Comparison of ENCODE assay signal across 8 mouse cellular contexts in genomic region chr14:76764390-76764796, GRCm38 (mm10).
DNase-seq lines count a peak whose midpoint lies in the region; ATAC-seq and TF ChIP-seq lines count a peak whose summit lies in the region.

No protein-coding gene starts in this region.

- peak overlapping the region; percentile 80 for H3K27ac ChIP-seq in forebrain, embryonic 10.5 days
- H3K27ac ChIP-seq in intestine, embryonic 14.5 days (ENCODE audit: low read depth) = peak overlapping the region; percentile 33; the same call in 1 of the 2 replicates
- no peak overlapping the region for H3K27ac ChIP-seq in liver, embryonic 14.5 days

- no peaks in the 10 kb centered on the region for H3K9me3 ChIP-seq in forebrain, embryonic 10.5 days
- no peaks in the 10 kb centered on the region for H3K9me3 ChIP-seq in intestine, embryonic 14.5 days (ENCODE audit: control insufficient read depth, low read length)
- H3K9me3 ChIP-seq in liver, embryonic 14.5 days (ENCODE audit: control insufficient read depth, low read length) = no peaks in the 10 kb centered on the region

- WGBS in forebrain, embryonic 10.5 days = 38% methylated on average over 7 of the region's 7 CpGs
- 28% methylated on average over 7 of the region's 7 CpGs for WGBS in intestine, embryonic 14.5 days
- WGBS in liver, embryonic 14.5 days (ENCODE audit: insufficient replicate concordance) = 15% methylated on average over 7 of the region's 7 CpGs

- DNase-seq in adrenal gland, adult 2 months = peak; percentile 21
- DNase-seq in adrenal gland, adult 8-10 months = no peak
- peak; percentile 74 for DNase-seq in CD4-positive helper T cell, adult 2 months (ENCODE audit: low read depth, low spot score)
- no peak for DNase-seq in forebrain, embryonic 10.5 days (ENCODE audit: extremely low spot score, low spot score)
- DNase-seq in intestine, embryonic 14.5 days (ENCODE audit: low spot score) = peak; percentile 71
- no peak for DNase-seq in liver, embryonic 14.5 days (ENCODE audit: low read depth in 3 of 3, low spot score in 3 of 3)
- peak; percentile 82 to 88 for DNase-seq in right cerebral cortex, postnatal 36 days (ENCODE audit: low spot score in 2 of 2)
- no peak for DNase-seq in cerebellum, adult 8-10 months

- H3K36me3 ChIP-seq in forebrain, embryonic 10.5 days (replicated peaks) = no peaks in the 10 kb centered on the region
- H3K36me3 ChIP-seq in intestine, embryonic 14.5 days (ENCODE audit: control insufficient read depth, insufficient read depth, low read length) = no peaks in the 10 kb centered on the region
- H3K36me3 ChIP-seq in liver, embryonic 14.5 days (replicated peaks; ENCODE audit: control insufficient read depth, insufficient read depth, low read depth) = no peaks in the 10 kb centered on the region

- H3K27me3 ChIP-seq in forebrain, embryonic 10.5 days (ENCODE audit: poor library complexity, severe bottlenecking) = peaks cover 10% of the 10 kb centered on the region
- H3K27me3 ChIP-seq in intestine, embryonic 14.5 days (replicated peaks; ENCODE audit: control insufficient read depth, insufficient read depth, low read length) = no peaks in the 10 kb centered on the region
- no peaks in the 10 kb centered on the region for H3K27me3 ChIP-seq in liver, embryonic 14.5 days (ENCODE audit: control insufficient read depth, insufficient read depth, low read length)

- TF ChIP-seq EP300 in liver, embryonic 14.5 days (IDR thresholded peaks at IDR 0.05; ENCODE audit: low read depth) = no peak

- H3K4me3 ChIP-seq in forebrain, embryonic 10.5 days = no peak overlapping the region
- H3K4me3 ChIP-seq in intestine, embryonic 14.5 days (ENCODE audit: low read depth, low read length) = no peak overlapping the region
- H3K4me3 ChIP-seq in liver, embryonic 14.5 days (ENCODE audit: insufficient read depth in 1 of 2, low read depth in 2 of 2, low read length in 2 of 2) = no peak overlapping the region

- no peak overlapping the region for H3K9ac ChIP-seq in intestine, embryonic 14.5 days (ENCODE audit: low read length)
- no peak overlapping the region for H3K9ac ChIP-seq in liver, embryonic 14.5 days (replicated peaks)

- peaks cover 50% of the 10 kb centered on the region for H3K4me1 ChIP-seq in forebrain, embryonic 10.5 days
- peaks cover 30% of the 10 kb centered on the region for H3K4me1 ChIP-seq in intestine, embryonic 14.5 days (replicated peaks; ENCODE audit: control insufficient read depth, insufficient read depth, low read length)
- peaks cover 0 to 15% of the 10 kb centered on the region in 2 experiments; a peak in 2 of 4 replicates for H3K4me1 ChIP-seq in liver, embryonic 14.5 days (replicated peaks; ENCODE audit: control insufficient read depth in 2 of 2, insufficient read depth in 2 of 2, low read length in 1 of 2)

- no peak overlapping the region for H3K4me2 ChIP-seq in intestine, embryonic 14.5 days (ENCODE audit: low read length)
- H3K4me2 ChIP-seq in liver, embryonic 14.5 days (ENCODE audit: low read depth) = peak overlapping the region; percentile 8; the same call in 1 of the 2 replicates

- TF ChIP-seq CTCF in liver, embryonic 14.5 days (IDR thresholded peaks at IDR 0.05; ENCODE audit: low read depth) = no peak

- ATAC-seq in intestine, embryonic 14.5 days (replicated peaks; ENCODE audit: low FRiP score, low TSS enrichment, low read depth) = no peak; the same call in 1 of the 2 replicates
- ATAC-seq in liver, embryonic 14.5 days (ENCODE audit: insufficient read depth) = no peak

Comparison
In these comparisons a context has a peak if more than half of its experiments do, and no peak if none do; other contexts are left out.
1. DNase-seq: peak in adrenal gland, adult 2 months (single experiment), CD4-positive helper T cell, adult 2 months (single experiment), intestine, embryonic 14.5 days (single experiment) and right cerebral cortex, postnatal 36 days (2 of 2); none in adrenal gland, adult 8-10 months (single experiment), forebrain, embryonic 10.5 days (single experiment), liver, embryonic 14.5 days (0 of 3) and cerebellum, adult 8-10 months (single experiment).